Mouse (Mus musculus) testis, adult 2 months (tissue): ENCODE data around the gene Asb6.

Experiments
- CTCF ChIP-seq: fragments of 200-500 bp; IDR thresholded peaks from 2 replicates; pipeline ENCODE4 v1.5.1; 2012; ENCODE audit warnings: low read depth, mild to moderate bottlenecking, inconsistent platforms, low read length, moderate library complexity; ENCODE audit not compliant: control insufficient read depth, insufficient read depth, insufficient replicate concordance
- POLR2A ChIP-seq: fragments of 200-500 bp; IDR thresholded peaks from 2 replicates; pipeline ENCODE4 v1.6.1; 2012; ENCODE audit warnings: low read depth, mild to moderate bottlenecking, inconsistent platforms, low read length, moderate library complexity; ENCODE audit not compliant: control insufficient read depth

DNA sequence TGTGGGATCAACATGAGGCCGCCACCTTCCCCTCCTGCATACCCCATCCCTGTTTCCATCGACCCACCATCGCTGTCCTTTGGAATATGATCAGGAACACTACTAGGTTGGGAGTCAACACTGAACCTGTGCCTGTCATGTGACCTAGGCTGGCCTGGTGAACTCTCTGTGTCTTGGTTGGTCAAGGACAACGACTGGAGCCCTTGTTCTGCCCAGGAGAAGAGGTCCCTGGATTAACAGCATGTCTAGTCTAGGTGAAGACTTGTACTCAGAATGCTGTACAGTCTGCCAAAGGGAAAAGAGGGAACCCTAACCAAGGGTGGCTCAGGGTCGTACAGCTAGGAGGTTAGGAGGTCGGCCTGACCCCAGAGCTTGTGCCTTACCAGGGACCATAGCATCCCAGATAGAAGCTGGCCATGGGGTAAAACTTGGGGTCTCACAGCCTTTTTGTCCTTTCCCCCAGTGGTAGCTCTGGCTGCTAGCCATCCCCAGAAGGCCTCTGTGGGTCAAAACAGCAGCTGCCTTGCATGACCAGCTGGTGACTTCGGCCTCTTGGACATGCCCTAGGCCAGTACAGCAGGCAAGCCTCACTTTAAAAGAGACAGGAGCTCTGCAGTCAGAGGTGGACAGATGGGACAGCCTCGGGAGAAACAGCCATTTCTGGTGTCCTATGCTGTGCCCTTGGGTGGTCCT lies 56.7 kb downstream of the Asb6 start:
- TF ChIP-seq CTCF (no peak), POLR2A (no peak)
